Mouse (Mus musculus) hindbrain, embryonic 12.5 days (tissue): ENCODE results near the gene Alg14. TPM values are rescaled to one million over a fixed set of nuclear protein-coding genes. Genes with fewer than 3 reads are reported as not detected.

Experiments
- ATAC-seq: fragments of 200-750 bp; cut with Nextera tagmentation; 2 replicates; pipeline ENCODE4 v1.8.0; 2017; ENCODE audit warnings: moderate TSS enrichment; ENCODE audit not compliant: low FRiP score
- H3K27ac ChIP-seq: fragments of 300-500 bp; sonication (generic); 2 replicates; pipeline ENCODE4 v1.5.1; 2016; ENCODE audit warnings: mild to moderate bottlenecking
- H3K27me3 ChIP-seq: fragments of 300-500 bp; sonication (generic); 2 replicates; pipeline ENCODE4 v1.6.1; 2016; ENCODE audit warnings: mild to moderate bottlenecking
- H3K36me3 ChIP-seq: fragments of 300-500 bp; sonication (generic); 2 replicates; pipeline ENCODE4 v1.6.1; 2016; ENCODE audit warnings: mild to moderate bottlenecking
- H3K4me1 ChIP-seq: fragments of 300-500 bp; sonication (generic); 2 replicates; pipeline ENCODE4 v1.6.1; 2016
- H3K4me2 ChIP-seq: fragments of 300-500 bp; sonication (generic); replicated peaks from 2 replicates; pipeline ENCODE4 v1.6.1; 2016; ENCODE audit warnings: mild to moderate bottlenecking
- H3K4me3 ChIP-seq: fragments of 300-500 bp; sonication (generic); 2 replicates; pipeline ENCODE4 v1.5.1; 2016; ENCODE audit warnings: mild to moderate bottlenecking
- H3K9ac ChIP-seq: fragments of 300-500 bp; sonication (generic); 2 replicates; pipeline ENCODE4 v1.6.1; 2016; ENCODE audit warnings: mild to moderate bottlenecking, moderate library complexity
- H3K9me3 ChIP-seq: fragments of 300-500 bp; sonication (generic); replicated peaks from 2 replicates; pipeline ENCODE4 v1.6.1; 2016; ENCODE audit warnings: mild to moderate bottlenecking
- WGBS: fragments of 180-500 bp; shearing (Covaris S2); methylation state at CpG from one replicate; pipeline ENCODE4 v1.1.7; 2016; 5-methylcytosine and 5-hydroxymethylcytosine counted together
- polyA plus RNA-seq: library from polyadenylated mRNA; unstranded; fragments of >200 nt; fragmentation: Nextera tagmentation; extraction: Ambion mirVana; gene quantifications from 2 replicates; pipeline ENCODE4 v1.2.1, GENCODE M21; 2016

The Alg14 gene
- polyA plus RNA-seq, 1 experiment from 2014 or later, result 38.5 TPM

- no peak overlapping the region for H3K4me2 ChIP-seq
- H3K36me3 ChIP-seq, result no peaks in the 10 kb centered on the region
- no peak for ATAC-seq
- H3K4me1 ChIP-seq, result peaks cover 5% of the 10 kb centered on the region
- WGBS, result 96% methylated on average over 2 of the region's 2 CpGs
- no peaks in the 10 kb centered on the region for H3K9me3 ChIP-seq
- no peak overlapping the region for H3K9ac ChIP-seq
- H3K27ac ChIP-seq, result no peak overlapping the region
- H3K4me3 ChIP-seq, result no peak overlapping the region
- no peaks in the 10 kb centered on the region for H3K27me3 ChIP-seq
Measured at GRCm38 (mm10) chr3:121287151-121287550, 4.4 kb upstream of the Alg14 start.

GRCm38 (mm10) chr3:121290681-121291080 lies 892 bp upstream of the Alg14 start:
- Histone ChIP-seq H3K36me3 (no peaks in the 10 kb centered on the region), H3K4me2 (peak overlapping the region; percentile 58), H3K9me3 (no peaks in the 10 kb centered on the region), H3K27ac (peak overlapping the region; percentile 92; the same call in 1 of the 2 replicates), H3K4me3 (peak overlapping the region; percentile 59; the same call in 1 of the 2 replicates), H3K9ac (peak overlapping the region; percentile 58), H3K4me1 (peaks cover 7% of the 10 kb centered on the region), H3K27me3 (no peaks in the 10 kb centered on the region)
- no peak for ATAC-seq
- WGBS, result 80% methylated on average over 8 of the region's 8 CpGs

- 7% methylated on average over 7 of the region's 7 CpGs for WGBS
- H3K27ac ChIP-seq, result peak overlapping the region; percentile 92
Measured at GRCm38 (mm10) chr3:121291225-121291559, 381 bp upstream of the Alg14 start.

GRCm38 (mm10) chr3:121294200-121294599 lies 2.6 kb downstream of the Alg14 start:
- Histone ChIP-seq H3K4me3 (no peak overlapping the region), H3K9ac (no peak overlapping the region), H3K27ac (no peak overlapping the region), H3K27me3 (no peaks in the 10 kb centered on the region), H3K9me3 (no peaks in the 10 kb centered on the region), H3K36me3 (no peaks in the 10 kb centered on the region), H3K4me2 (no peak overlapping the region), H3K4me1 (peaks cover 7% of the 10 kb centered on the region)
- WGBS, result 81% methylated on average over 2 of the region's 2 CpGs
- ATAC-seq, result no peak

More at GRCm38 (mm10) chr3:121291225-121291559, 381 bp upstream of the Alg14 start:
- Histone ChIP-seq H3K4me3 (peak overlapping the region; percentile 59), H3K27me3 (no peaks in the 10 kb centered on the region), H3K4me2 (peak overlapping the region; percentile 58), H3K9me3 (no peaks in the 10 kb centered on the region), H3K4me1 (peaks cover 7% of the 10 kb centered on the region), H3K36me3 (no peaks in the 10 kb centered on the region), H3K9ac (peak overlapping the region; percentile 58)
- ATAC-seq, result no peak

- no peaks in the 10 kb centered on the region for H3K36me3 ChIP-seq
- WGBS, result 90% methylated on average over 7 of the region's 7 CpGs
- peaks cover 3% of the 10 kb centered on the region; the same call in 1 of the 2 replicates for H3K4me1 ChIP-seq
- no peak overlapping the region for H3K9ac ChIP-seq
- H3K9me3 ChIP-seq, result no peaks in the 10 kb centered on the region
- no peak overlapping the region for H3K4me3 ChIP-seq
- H3K27ac ChIP-seq, result no peak overlapping the region
- H3K4me2 ChIP-seq, result no peak overlapping the region
- ATAC-seq, result no peak
- H3K27me3 ChIP-seq, result no peaks in the 10 kb centered on the region
Measured at GRCm38 (mm10) chr3:121306641-121307040, 15.1 kb downstream of the Alg14 start.

GRCm38 (mm10) chr3:121307532-121308234 lies 16.1 kb downstream of the Alg14 start:
- WGBS, result 74% methylated on average over 7 of the region's 7 CpGs
- Histone ChIP-seq H3K4me2 (no peak overlapping the region), H3K27ac (no peak overlapping the region), H3K9me3 (no peaks in the 10 kb centered on the region), H3K36me3 (no peaks in the 10 kb centered on the region), H3K4me1 (peaks cover 3% of the 10 kb centered on the region; the same call in 1 of the 2 replicates), H3K9ac (no peak overlapping the region), H3K27me3 (no peaks in the 10 kb centered on the region), H3K4me3 (no peak overlapping the region)
- peak; percentile 81 for ATAC-seq

- Histone ChIP-seq H3K9me3 (no peaks in the 10 kb centered on the region), H3K4me2 (no peak overlapping the region), H3K27ac (no peak overlapping the region), H3K9ac (no peak overlapping the region), H3K27me3 (no peaks in the 10 kb centered on the region), H3K36me3 (no peaks in the 10 kb centered on the region), H3K4me1 (peaks cover 11% of the 10 kb centered on the region; the same call in 1 of the 2 replicates), H3K4me3 (no peak overlapping the region)
- ATAC-seq, result peak; percentile 19; the same call in 1 of the 2 replicates
- 89% methylated on average over 5 of the region's 5 CpGs for WGBS
Measured at GRCm38 (mm10) chr3:121308935-121309334, 17.4 kb downstream of the Alg14 start.

GRCm38 (mm10) chr3:121309429-121309828 lies 17.9 kb downstream of the Alg14 start:
- WGBS, result 73% methylated on average over 4 of the region's 4 CpGs
- ATAC-seq, result no peak

GRCm38 (mm10) chr3:121309896-121310714 lies 18.5 kb downstream of the Alg14 start:
- Histone ChIP-seq H3K4me1 (peaks cover 11% of the 10 kb centered on the region; the same call in 1 of the 2 replicates), H3K4me3 (no peak overlapping the region), H3K9me3 (no peaks in the 10 kb centered on the region), H3K27me3 (no peaks in the 10 kb centered on the region), H3K27ac (no peak overlapping the region), H3K36me3 (no peaks in the 10 kb centered on the region), H3K9ac (no peak overlapping the region), H3K4me2 (no peak overlapping the region)
- ATAC-seq, result no peak
- WGBS, result 89% methylated on average over 16 of the region's 16 CpGs

More at GRCm38 (mm10) chr3:121309429-121309828, 17.9 kb downstream of the Alg14 start:
- H3K27ac ChIP-seq, result no peak overlapping the region
- no peaks in the 10 kb centered on the region for H3K27me3 ChIP-seq
- H3K4me2 ChIP-seq, result no peak overlapping the region
- no peak overlapping the region for H3K9ac ChIP-seq
- H3K4me3 ChIP-seq, result no peak overlapping the region
- peaks cover 11% of the 10 kb centered on the region; the same call in 1 of the 2 replicates for H3K4me1 ChIP-seq
- H3K36me3 ChIP-seq, result no peaks in the 10 kb centered on the region
- H3K9me3 ChIP-seq, result no peaks in the 10 kb centered on the region

- no peak overlapping the region for H3K27ac ChIP-seq
- H3K9ac ChIP-seq, result no peak overlapping the region
- peaks cover 11% of the 10 kb centered on the region; the same call in 1 of the 2 replicates for H3K4me1 ChIP-seq
- H3K4me2 ChIP-seq, result no peak overlapping the region
- H3K9me3 ChIP-seq, result 0 out of 2 replicates have a peak, but pooled peaks cover 3% of the 10 kb centered on the region
- no peak for ATAC-seq
- H3K4me3 ChIP-seq, result no peak overlapping the region
- WGBS, result 88% methylated on average over 6 of the region's 6 CpGs
- 0 out of 2 replicates have a peak, but pooled peaks cover 9% of the 10 kb centered on the region for H3K36me3 ChIP-seq
- H3K27me3 ChIP-seq, result no peaks in the 10 kb centered on the region
Measured at GRCm38 (mm10) chr3:121312426-121312825, 20.9 kb downstream of the Alg14 start.

GRCm38 (mm10) chr3:121312979-121313378 lies 21.4 kb downstream of the Alg14 start:
- no peaks in the 10 kb centered on the region for H3K27me3 ChIP-seq
- H3K9ac ChIP-seq, result no peak overlapping the region
- 0 out of 2 replicates have a peak, but pooled peaks cover 3% of the 10 kb centered on the region for H3K9me3 ChIP-seq
- no peak for ATAC-seq
- no peak overlapping the region for H3K4me2 ChIP-seq
- H3K4me1 ChIP-seq, result peaks cover 10% of the 10 kb centered on the region; the same call in 1 of the 2 replicates
- H3K27ac ChIP-seq, result no peak overlapping the region
- 71% methylated on average over 9 of the region's 9 CpGs for WGBS
- H3K36me3 ChIP-seq, result 0 out of 2 replicates have a peak, but pooled peaks cover 9% of the 10 kb centered on the region
- no peak overlapping the region for H3K4me3 ChIP-seq

- peaks cover 8% of the 10 kb centered on the region; the same call in 1 of the 2 replicates for H3K4me1 ChIP-seq
- H3K4me2 ChIP-seq, result no peak overlapping the region
- H3K27me3 ChIP-seq, result no peaks in the 10 kb centered on the region
- no peak overlapping the region for H3K27ac ChIP-seq
- ATAC-seq, result no peak
- 0 out of 2 replicates have a peak, but pooled peaks cover 3% of the 10 kb centered on the region for H3K9me3 ChIP-seq
- H3K4me3 ChIP-seq, result no peak overlapping the region
- H3K36me3 ChIP-seq, result 0 out of 2 replicates have a peak, but pooled peaks cover 9% of the 10 kb centered on the region
- WGBS, result 89% methylated on average over 6 of the region's 6 CpGs
- no peak overlapping the region for H3K9ac ChIP-seq
Measured at GRCm38 (mm10) chr3:121314149-121314548, 22.6 kb downstream of the Alg14 start.
